Mouse (Mus musculus) spleen, embryonic (tissue): Measurements from ENCODE around the gene Olfr312.

ENCODE experiments used
- CTCF ChIA-PET: fragments of 350-600 bp; sonication (Branson Sonifier 250); formaldehyde crosslinking; loops from one replicate; lab custom pipeline; 2022; lab: Charles Lee

Olfr312 gene

GRCm38 (mm10) chr11:58849731-58850130 lies 20.7 kb downstream of the Olfr312 start:
- CTCF ChIA-PET = no interaction called here

- CTCF ChIA-PET = no interaction called here
Measured at GRCm38 (mm10) chr11:58860744-58861143, 31.7 kb downstream of the Olfr312 start.

DNA sequence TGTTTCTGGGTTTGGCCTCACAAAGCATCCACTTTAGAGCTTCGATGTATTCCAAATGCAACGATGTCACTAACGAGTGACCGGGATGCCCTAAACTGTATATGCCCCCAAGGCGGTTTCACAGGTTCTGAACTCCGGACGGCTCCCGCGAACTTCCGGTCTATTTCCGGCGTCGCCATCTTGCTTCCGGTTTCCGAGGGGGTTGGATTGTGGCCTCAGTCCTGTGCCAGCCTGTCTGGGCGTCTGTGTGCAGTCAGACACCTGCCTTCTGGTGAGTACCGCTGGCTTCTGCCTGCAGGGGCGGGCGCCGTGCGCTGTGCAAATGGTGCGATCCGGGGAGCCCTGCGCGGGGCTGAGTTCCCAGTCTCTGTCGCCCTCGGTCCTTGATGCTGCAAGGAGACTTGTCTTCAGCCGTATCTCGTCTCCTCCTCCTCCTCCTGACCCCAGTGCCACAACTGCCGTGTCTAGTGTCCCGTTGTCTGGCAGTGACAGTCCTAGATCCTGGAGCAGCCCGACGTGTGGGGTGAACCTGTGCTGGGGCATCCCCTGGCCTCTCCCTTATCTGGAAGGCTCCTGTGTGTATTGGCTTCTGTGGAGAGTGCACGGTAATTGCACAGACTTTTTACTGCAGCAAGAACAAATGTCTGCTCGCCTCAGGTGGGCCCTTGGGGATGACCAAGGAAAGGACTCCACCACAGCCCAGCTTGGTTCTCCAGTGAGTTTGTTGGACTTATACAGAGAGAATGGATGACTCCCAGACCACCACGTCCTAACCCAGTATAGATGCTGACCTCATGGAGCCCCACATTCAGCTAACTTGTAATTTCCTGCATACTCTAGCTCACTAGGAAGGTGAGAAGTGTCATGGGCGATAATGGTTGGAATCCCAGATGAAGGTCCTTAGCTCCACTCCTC lies 38.3 kb downstream of the Olfr312 start, which contains the start of gene 2810021J22Rik:
2810021J22Rik (plus strand) TSS at position 178 of the 915 bp plus-strand sequence.
- CTCF ChIA-PET = interaction anchor here (0.6 kb wide), 1 partner anchor 22 kb away, joined by 3 read pairs; no protein-coding TSS in a partner anchor

DNA sequence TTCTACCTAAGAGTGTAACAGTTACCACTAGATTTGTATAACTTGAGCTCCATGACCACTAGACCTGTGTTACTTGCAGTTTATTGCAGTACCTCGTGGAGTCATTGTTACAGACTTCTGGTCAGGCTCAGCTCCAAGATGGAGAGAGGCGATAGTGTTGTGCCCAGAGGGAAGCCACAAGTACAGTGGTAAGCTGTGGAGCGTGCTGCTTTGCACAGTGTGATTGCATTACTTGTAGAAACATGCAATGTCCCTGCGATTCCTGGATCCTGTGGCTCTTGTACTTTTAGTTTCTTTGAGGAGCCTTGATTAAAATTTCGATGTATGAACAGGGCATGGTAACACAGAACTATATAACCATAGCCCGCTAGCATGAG lies 38.9 kb downstream of the Olfr312 start:
- CTCF ChIA-PET = no interaction called here

DNA sequence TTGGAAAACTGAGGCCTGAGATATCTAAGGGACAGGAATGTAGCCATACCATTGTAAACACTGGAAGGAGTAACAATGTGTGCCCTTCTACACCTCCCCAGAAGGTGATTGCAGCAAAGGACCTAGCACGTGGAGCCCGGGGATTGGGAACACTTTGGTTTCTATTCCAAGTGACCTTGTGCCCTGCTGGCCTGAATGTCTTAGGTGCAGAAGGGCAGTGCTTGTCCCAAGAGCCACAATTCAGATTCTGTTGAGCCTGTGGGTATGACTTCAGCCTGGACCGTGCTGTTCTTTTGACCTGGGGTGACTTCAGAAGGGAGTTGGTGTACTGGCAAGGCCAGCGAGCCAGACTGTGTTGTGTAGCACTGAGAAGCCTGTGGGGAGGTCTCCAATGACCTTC lies 41.9 kb downstream of the Olfr312 start:
- CTCF ChIA-PET = no interaction called here

GRCm38 (mm10) chr11:58883756-58884155 lies 54.7 kb downstream of the Olfr312 start:
- CTCF ChIA-PET = no interaction called here
